Mouse (Mus musculus) heart, adult 18-20 months (tissue): ENCODE measurements around the gene Gm11273. TPM values are rescaled to one million over a fixed set of nuclear protein-coding genes. Genes with fewer than 3 reads are reported as not detected.

Source experiments
- total RNA-seq, 2 experiments: library from RNA; stranded (reverse); gene quantifications; 2 replicates each; pipeline ENCODE4 v1.2.3; 2021

The Gm11273 gene
- total RNA-seq, 2 experiments from 2014 or later, result 222 to 251 TPM

Other genes with a start within 250 kb of the Gm11273 start
- gene Gpx5, start 208.7 kb downstream of the Gm11273 start, total RNA-seq, result not detected
- not detected for gene Gpx6, start 189.3 kb downstream of the Gm11273 start, total RNA-seq
- not detected for gene Olfr1367, start 154.5 kb downstream of the Gm11273 start, total RNA-seq
- gene Zscan12, start 138.6 kb downstream of the Gm11273 start, total RNA-seq, result 1 to 10 TPM; 5.5 to 5.9 TPM
- 10 to 100 TPM; 28.5 to 31.4 TPM for gene Zkscan3, start 98.7 kb downstream of the Gm11273 start, total RNA-seq
- gene Pgbd1, start 60.4 kb downstream of the Gm11273 start, total RNA-seq, result under 1 TPM; 0.35 to 0.54 TPM
- 10 to 100 TPM; 22.2 to 25.9 TPM for gene Zscan26, start 47.7 kb downstream of the Gm11273 start, total RNA-seq
- under 1 TPM; 0.44 to 0.52 TPM for gene Nkapl, start 32.9 kb downstream of the Gm11273 start, total RNA-seq
- gene Zkscan4, start 22.5 kb downstream of the Gm11273 start, total RNA-seq, result 1 to 10 TPM in 1 of 2 experiments, under 1 TPM in 1; 0.79 to 1.3 TPM
- not detected for gene Gm10065, start 22.0 kb downstream of the Gm11273 start, total RNA-seq
- gene AK157302, start 6.2 kb downstream of the Gm11273 start, total RNA-seq, result 10 to 100 TPM; 25.7 to 26.8 TPM
- gene Zkscan8, start 29.7 kb upstream of the Gm11273 start, total RNA-seq, result 10 to 100 TPM in 1 of 2 experiments, 1 to 10 TPM in 1; 9.9 to 10.7 TPM
- gene Olfr1366, start 41.4 kb upstream of the Gm11273 start, total RNA-seq, result not detected
- gene Olfr1535, start 58.5 kb upstream of the Gm11273 start, total RNA-seq, result not detected
- not detected for gene Olfr1364, start 80.3 kb upstream of the Gm11273 start, total RNA-seq
- gene Olfr1362, start 112.6 kb upstream of the Gm11273 start, total RNA-seq, result not detected
- not detected for gene Olfr11, start 141.1 kb upstream of the Gm11273 start, total RNA-seq
- gene Olfr1361, start 162.0 kb upstream of the Gm11273 start, total RNA-seq, result not detected
- not detected for gene Olfr1360, start 176.0 kb upstream of the Gm11273 start, total RNA-seq
- not detected for gene Olfr1359, start 196.7 kb upstream of the Gm11273 start, total RNA-seq
- gene Hist1h2bl, start 214.7 kb upstream of the Gm11273 start, total RNA-seq, result 10 to 100 TPM in 1 of 2 experiments, 1 to 10 TPM in 1; 7.7 to 11.5 TPM
- 10 to 100 TPM in 1 of 2 experiments, 1 to 10 TPM in 1; 4.0 to 15.4 TPM for gene Hist1h2ai, start 215.0 kb upstream of the Gm11273 start, total RNA-seq
- gene Hist1h3h, start 216.2 kb upstream of the Gm11273 start, total RNA-seq, result 10 to 100 TPM; 11.0 to 14.3 TPM
- gene Hist1h2bm, start 220.6 kb upstream of the Gm11273 start, total RNA-seq, result 1 to 10 TPM; 2.0 to 3.6 TPM
- 1 to 10 TPM; 1.9 to 3.4 TPM for gene Hist1h4j, start 233.6 kb upstream of the Gm11273 start, total RNA-seq
- gene Hist1h4k, start 249.1 kb upstream of the Gm11273 start, total RNA-seq, result 10 to 100 TPM; 39.5 to 45.0 TPM